Mouse (Mus musculus): ENCODE measurements around the gene Gm15130. TPM values are rescaled to one million over a fixed set of nuclear protein-coding genes. Genes with fewer than 3 reads are reported as not detected.

The Gm15130 gene
- not detected in 2 replicates for polyA plus RNA-seq (2014; fragmentation: Nextera tagmentation; extraction: Ambion mirVana)

GRCm38 (mm10) chr2:111152836-111153235 lies at the start of gene Gm15130:
TSS of gene Gm15130 (minus strand) at chr2:111152936.
- no peaks in the 10 kb centered on the region for H3K27me3 ChIP-seq (ENCODE audit: control insufficient read depth, insufficient read depth, low read length)
- no peak within 1 kb of the TSS for H3K4me2 ChIP-seq (ENCODE audit: low read length)
- no peak for ATAC-seq (ENCODE audit: insufficient number of reproducible peaks, insufficient read depth, low FRiP score, low read depth)
- no peaks in the 10 kb centered on the region for H3K4me1 ChIP-seq (ENCODE audit: control insufficient read depth in 2 of 2, insufficient read depth in 2 of 2, low read length in 2 of 2)
- WGBS, result 64% methylated on average over 2 of the region's 2 CpGs
- H3K9ac ChIP-seq (ENCODE audit: low read length), result no peak within 1 kb of the TSS
- no peak within 1 kb of the TSS for H3K4me3 ChIP-seq (ENCODE audit: control insufficient read depth in 1 of 2, insufficient read depth in 1 of 2, low read depth in 1 of 2, low read length in 2 of 2)
- H3K27ac ChIP-seq (replicated peaks in 1 of 2; ENCODE audit: control insufficient read depth in 1 of 2, insufficient read depth in 1 of 2, low read depth in 2 of 2, low read length in 2 of 2), result no peak within 1 kb of the TSS
- H3K36me3 ChIP-seq (ENCODE audit: control insufficient read depth, insufficient read depth, low read length), result no peaks in the 10 kb centered on the region
- no peaks in the 10 kb centered on the region for H3K9me3 ChIP-seq (ENCODE audit: control insufficient read depth, low read length)

GRCm38 (mm10) chr2:111182068-111182467 lies 29.3 kb upstream of the Gm15130 start:
- H3K36me3 ChIP-seq (ENCODE audit: control insufficient read depth, insufficient read depth, low read length), result no peaks in the 10 kb centered on the region
- H3K4me3 ChIP-seq (ENCODE audit: control insufficient read depth in 1 of 2, insufficient read depth in 1 of 2, low read depth in 1 of 2, low read length in 2 of 2), result no peak overlapping the region
- H3K4me2 ChIP-seq (ENCODE audit: low read length), result no peak overlapping the region
- no peak for ATAC-seq (ENCODE audit: insufficient number of reproducible peaks, insufficient read depth, low FRiP score, low read depth)
- WGBS, result 90% methylated on average over 11 of the region's 11 CpGs
- H3K4me1 ChIP-seq (ENCODE audit: control insufficient read depth in 2 of 2, insufficient read depth in 2 of 2, low read length in 2 of 2), result no peaks in the 10 kb centered on the region
- peaks cover 2% of the 10 kb centered on the region; the same call in 1 of the 2 replicates for H3K9me3 ChIP-seq (ENCODE audit: control insufficient read depth, low read length)
- no peaks in the 10 kb centered on the region for H3K27me3 ChIP-seq (ENCODE audit: control insufficient read depth, insufficient read depth, low read length)
- H3K9ac ChIP-seq (ENCODE audit: low read length), result no peak overlapping the region
- H3K27ac ChIP-seq (replicated peaks in 1 of 2; ENCODE audit: control insufficient read depth in 1 of 2, insufficient read depth in 1 of 2, low read depth in 2 of 2, low read length in 2 of 2), result no peak overlapping the region

GRCm38 (mm10) chr2:111135739-111136138 lies 17.0 kb downstream of the Gm15130 start:
- Histone ChIP-seq H3K4me1 (ENCODE audit: control insufficient read depth in 2 of 2, insufficient read depth in 2 of 2, low read length in 2 of 2) (no peaks in the 10 kb centered on the region), H3K27me3 (ENCODE audit: control insufficient read depth, insufficient read depth, low read length) (no peaks in the 10 kb centered on the region), H3K9me3 (ENCODE audit: control insufficient read depth, low read length) (no peaks in the 10 kb centered on the region), H3K36me3 (ENCODE audit: control insufficient read depth, insufficient read depth, low read length) (no peaks in the 10 kb centered on the region), H3K27ac (replicated peaks in 1 of 2; ENCODE audit: control insufficient read depth in 1 of 2, insufficient read depth in 1 of 2, low read depth in 2 of 2, low read length in 2 of 2) (no peak overlapping the region), H3K4me3 (ENCODE audit: control insufficient read depth in 1 of 2, insufficient read depth in 1 of 2, low read depth in 1 of 2, low read length in 2 of 2) (no peak overlapping the region), H3K4me2 (ENCODE audit: low read length) (no peak overlapping the region), H3K9ac (ENCODE audit: low read length) (no peak overlapping the region)
- WGBS, result 61% methylated on average over 5 of the region's 5 CpGs
- no peak for ATAC-seq (ENCODE audit: insufficient number of reproducible peaks, insufficient read depth, low FRiP score, low read depth)

- no peak for ATAC-seq (ENCODE audit: insufficient number of reproducible peaks, insufficient read depth, low FRiP score, low read depth)
- Histone ChIP-seq H3K9ac (ENCODE audit: low read length) (no peak within 1 kb of the TSS), H3K4me3 (ENCODE audit: control insufficient read depth in 1 of 2, insufficient read depth in 1 of 2, low read depth in 1 of 2, low read length in 2 of 2) (no peak within 1 kb of the TSS), H3K4me1 (ENCODE audit: control insufficient read depth in 2 of 2, insufficient read depth in 2 of 2, low read length in 2 of 2) (no peaks in the 10 kb centered on the region), H3K36me3 (ENCODE audit: control insufficient read depth, insufficient read depth, low read length) (no peaks in the 10 kb centered on the region), H3K4me2 (ENCODE audit: low read length) (no peak within 1 kb of the TSS), H3K9me3 (ENCODE audit: control insufficient read depth, low read length) (no peaks in the 10 kb centered on the region), H3K27ac (replicated peaks in 1 of 2; ENCODE audit: control insufficient read depth in 1 of 2, insufficient read depth in 1 of 2, low read depth in 2 of 2, low read length in 2 of 2) (no peak within 1 kb of the TSS), H3K27me3 (ENCODE audit: control insufficient read depth, insufficient read depth, low read length) (no peaks in the 10 kb centered on the region)
Observed at GRCm38 (mm10) chr2:111105882-111106281, 46.9 kb downstream of the Gm15130 start, which contains the start of gene Gm13941. TSS of gene Gm13941 (minus strand) at chr2:111105982.

Other genes starting within 250 kb of the Gm15130 start
- gene Ano3, start 202.0 kb downstream of the Gm15130 start, polyA plus RNA-seq (2014; fragmentation: Nextera tagmentation; extraction: Ambion mirVana), result 0.34 and 0.38 TPM in 2 replicates
- gene Gm13941, start 47.0 kb downstream of the Gm15130 start, polyA plus RNA-seq (2014; fragmentation: Nextera tagmentation; extraction: Ambion mirVana), result not detected in 2 replicates
- not detected in 2 replicates for gene 4930430A15Rik, start 76.7 kb upstream of the Gm15130 start, polyA plus RNA-seq (2014; fragmentation: Nextera tagmentation; extraction: Ambion mirVana)
- gene Olfr1275, start 82.3 kb upstream of the Gm15130 start, polyA plus RNA-seq (2014; fragmentation: Nextera tagmentation; extraction: Ambion mirVana), result not detected in 2 replicates
- not detected in 2 replicates for gene Olfr1276, start 101.6 kb upstream of the Gm15130 start, polyA plus RNA-seq (2014; fragmentation: Nextera tagmentation; extraction: Ambion mirVana)
- not detected in 2 replicates for gene Olfr1277, start 121.2 kb upstream of the Gm15130 start, polyA plus RNA-seq (2014; fragmentation: Nextera tagmentation; extraction: Ambion mirVana)
- gene Olfr1278, start 137.2 kb upstream of the Gm15130 start, polyA plus RNA-seq (2014; fragmentation: Nextera tagmentation; extraction: Ambion mirVana), result not detected in 2 replicates
- gene Olfr1279, start 147.7 kb upstream of the Gm15130 start, polyA plus RNA-seq (2014; fragmentation: Nextera tagmentation; extraction: Ambion mirVana), result not detected in 2 replicates
- not detected in 2 replicates for gene Olfr1280, start 161.1 kb upstream of the Gm15130 start, polyA plus RNA-seq (2014; fragmentation: Nextera tagmentation; extraction: Ambion mirVana)
- not detected in 2 replicates for gene Olfr1281, start 173.6 kb upstream of the Gm15130 start, polyA plus RNA-seq (2014; fragmentation: Nextera tagmentation; extraction: Ambion mirVana)
- gene Olfr1282, start 183.1 kb upstream of the Gm15130 start, polyA plus RNA-seq (2014; fragmentation: Nextera tagmentation; extraction: Ambion mirVana), result not detected in 2 replicates
- gene Olfr1283, start 213.9 kb upstream of the Gm15130 start, polyA plus RNA-seq (2014; fragmentation: Nextera tagmentation; extraction: Ambion mirVana), result not detected in 2 replicates
- not detected in 2 replicates for gene Olfr1284, start 222.6 kb upstream of the Gm15130 start, polyA plus RNA-seq (2014; fragmentation: Nextera tagmentation; extraction: Ambion mirVana)